Mouse (Mus musculus) spleen, postnatal 10 days (tissue): ENCODE results near the gene Hs6st2.

ENCODE experiments used
- DNase-seq, 2 experiments: peaks; one replicate each; pipeline ENCODE4 v3.0.0; 2021 to 2022; ENCODE audit warnings: low spot score in 2 of 2

The Hs6st2 gene

GRCm38 (mm10) chrX:51585444-51585843 lies 96.2 kb downstream of the Hs6st2 start:
- no peak for DNase-seq

- no peak for DNase-seq
Measured at GRCm38 (mm10) chrX:51581704-51582103, 100.0 kb downstream of the Hs6st2 start.

GRCm38 (mm10) chrX:51561880-51562279 lies 119.8 kb downstream of the Hs6st2 start:
- no peak for DNase-seq

GRCm38 (mm10) chrX:51539626-51540025 lies 142.0 kb downstream of the Hs6st2 start:
- DNase-seq = no peak

- no peak for DNase-seq
Measured at GRCm38 (mm10) chrX:51537082-51537481, 144.6 kb downstream of the Hs6st2 start.

GRCm38 (mm10) chrX:51535226-51535625 lies 146.4 kb downstream of the Hs6st2 start:
- DNase-seq = no peak

- no peak for DNase-seq
Measured at GRCm38 (mm10) chrX:51531136-51531535, 150.5 kb downstream of the Hs6st2 start.

- DNase-seq = no peak
Measured at GRCm38 (mm10) chrX:51528601-51529000, 153.1 kb downstream of the Hs6st2 start.

GRCm38 (mm10) chrX:51514831-51515230 lies 166.8 kb downstream of the Hs6st2 start:
- no peak for DNase-seq

- no peak for DNase-seq
Measured at GRCm38 (mm10) chrX:51506526-51506925, 175.1 kb downstream of the Hs6st2 start.

GRCm38 (mm10) chrX:51505691-51506090 lies 176.0 kb downstream of the Hs6st2 start:
- DNase-seq = no peak

- DNase-seq = no peak
Measured at GRCm38 (mm10) chrX:51503781-51504471, 177.7 kb downstream of the Hs6st2 start.

- no peak for DNase-seq
Measured at GRCm38 (mm10) chrX:51497831-51498230, 183.8 kb downstream of the Hs6st2 start.

GRCm38 (mm10) chrX:51488374-51488773 lies 193.3 kb downstream of the Hs6st2 start:
- no peak for DNase-seq

GRCm38 (mm10) chrX:51469411-51469810 lies 212.2 kb downstream of the Hs6st2 start:
- no peak for DNase-seq

GRCm38 (mm10) chrX:51461413-51461812 lies 220.2 kb downstream of the Hs6st2 start:
- DNase-seq = no peak

- DNase-seq = no peak
Measured at GRCm38 (mm10) chrX:51443366-51443765, 238.3 kb downstream of the Hs6st2 start.

- DNase-seq = no peak
Measured at GRCm38 (mm10) chrX:51431706-51432105, 249.9 kb downstream of the Hs6st2 start.

GRCm38 (mm10) chrX:51425031-51425430 lies 256.6 kb downstream of the Hs6st2 start:
- no peak for DNase-seq

- DNase-seq = no peak
Measured at GRCm38 (mm10) chrX:51410289-51410688, 271.4 kb downstream of the Hs6st2 start.

GRCm38 (mm10) chrX:51397457-51397856 lies 284.2 kb downstream of the Hs6st2 start:
- DNase-seq = no peak

GRCm38 (mm10) chrX:51374670-51375069 lies 307.0 kb downstream of the Hs6st2 start:
- DNase-seq = peak; percentile 9 to 61

- DNase-seq = peak in 1 of 2 experiments; percentile 11
Measured at GRCm38 (mm10) chrX:51372477-51373239, 309.0 kb downstream of the Hs6st2 start.
